Mouse (Mus musculus) megakaryocyte, embryonic 14.5 days (primary cell): ENCODE data around the gene Tvp23b.

ENCODE experiments used
- FLI1 ChIP-seq: IDR thresholded peaks from 2 replicates; pipeline ENCODE4 v1.6.1; 2012; ENCODE audit warnings: low read length, inconsistent platforms, mixed read lengths
- GATA1 ChIP-seq: IDR thresholded peaks from 3 replicates; pipeline ENCODE4 v1.6.1; 2012; ENCODE audit warnings: mixed read lengths, low read length, inconsistent platforms, borderline replicate concordance

- no peak for TF ChIP-seq FLI1
- no peak for TF ChIP-seq GATA1
These were observed 36.2 kb downstream of the Tvp23b start for GRCm38 (mm10) chr11:62915486-62915885.
